Mouse (Mus musculus): Measurements from ENCODE around the gene Dnaja3.

Dnaja3 gene

DNA sequence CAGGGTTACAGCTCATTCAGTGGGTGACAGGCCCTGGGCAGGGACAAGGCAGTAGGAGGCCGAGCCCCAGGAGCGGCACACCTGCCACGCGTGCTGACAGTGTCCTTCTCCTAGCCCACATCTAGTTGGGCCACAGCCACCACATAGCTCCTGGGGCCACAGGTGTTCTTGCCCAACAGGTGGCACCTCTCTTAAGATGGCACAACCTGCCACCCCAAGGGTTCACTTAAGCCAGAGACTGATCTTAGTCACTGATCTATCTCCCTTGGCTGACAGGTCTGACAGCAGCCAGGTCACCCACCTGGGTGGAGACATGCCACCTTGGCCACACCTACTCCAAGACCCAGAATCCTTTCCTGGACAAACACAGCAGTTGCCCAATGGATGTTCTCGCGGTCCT, 3.1 kb downstream of the Dnaja3 start:
- in situ Hi-C loops (cut with MboI): no loop called here

DNA sequence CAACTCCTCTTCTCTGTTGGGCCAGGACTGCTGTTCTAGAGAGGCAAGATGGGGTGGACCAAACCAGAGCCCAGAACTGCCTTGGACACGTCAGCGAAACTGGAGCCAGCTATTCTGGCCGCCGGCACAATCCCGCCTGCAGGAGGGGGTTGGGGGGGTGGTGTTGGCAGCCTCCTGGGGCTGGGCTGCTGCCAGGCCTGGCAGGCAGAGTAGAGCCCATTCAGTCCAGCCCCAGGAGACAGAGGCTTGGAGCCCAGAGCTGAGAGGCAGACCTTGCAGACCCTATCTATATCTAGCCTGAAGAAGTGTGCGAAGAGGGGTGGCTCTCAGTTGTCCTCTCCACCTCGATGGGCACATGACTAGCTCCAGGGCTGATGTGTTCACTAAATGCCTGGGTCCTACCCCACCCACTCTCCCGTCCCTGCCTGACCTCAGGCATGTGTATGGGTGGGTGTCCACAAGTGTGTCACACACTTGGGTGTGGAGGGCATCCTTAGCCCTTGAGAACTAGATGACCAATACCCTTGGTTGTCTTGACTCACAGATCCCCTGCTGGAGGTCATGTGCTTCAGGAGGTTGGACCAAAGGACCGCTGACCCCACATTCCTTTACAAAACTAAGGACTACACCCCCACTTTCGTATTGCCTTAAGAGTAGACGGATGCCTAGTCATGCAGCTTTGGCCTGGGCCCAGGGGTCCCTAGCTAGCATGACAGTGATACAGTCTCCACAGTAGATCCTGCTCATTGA, 4.1 kb downstream of the Dnaja3 start:
- in situ Hi-C loops (cut with MboI): no loop called here

DNA sequence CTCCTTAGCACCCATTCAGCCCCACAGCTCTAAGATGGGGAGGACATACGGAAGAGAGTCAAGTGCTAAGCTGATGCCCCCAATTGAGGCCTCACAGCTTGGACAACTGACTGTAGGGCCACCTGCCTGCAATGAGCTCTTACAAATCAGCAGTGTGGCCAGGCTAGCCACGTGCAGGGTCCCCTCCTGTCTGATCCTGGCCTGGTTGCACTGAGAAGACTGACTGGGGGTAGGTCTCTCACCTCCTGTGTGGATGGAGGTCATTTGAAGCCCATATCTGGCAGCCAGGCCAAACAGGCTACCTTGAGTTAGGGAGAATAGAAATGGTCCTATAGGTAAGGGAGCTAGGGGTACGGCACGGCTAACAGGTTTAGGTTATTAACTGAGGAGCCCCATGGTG, 6.1 kb downstream of the Dnaja3 start:
- in situ Hi-C loops (cut with MboI): no loop called here

DNA sequence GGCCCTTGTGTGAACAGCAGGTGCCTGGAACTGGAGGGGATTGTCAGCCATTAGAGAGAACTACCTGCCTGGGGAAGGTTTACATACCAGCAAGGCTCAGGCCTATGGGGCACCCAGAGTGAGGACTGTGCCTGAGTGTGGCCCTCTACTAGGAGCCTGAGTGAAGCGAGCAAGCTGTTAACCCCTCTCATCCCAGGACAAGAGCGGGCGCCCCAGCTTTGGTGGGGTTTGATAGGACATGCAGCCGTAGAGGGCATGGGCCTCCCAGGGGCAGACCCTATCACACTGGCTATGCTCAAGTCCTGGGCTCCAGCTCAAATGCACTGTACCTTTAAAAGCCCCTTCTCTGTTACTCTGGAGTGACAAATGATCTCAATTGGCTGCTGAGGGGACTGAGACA, 7.0 kb downstream of the Dnaja3 start:
- in situ Hi-C loops (cut with MboI): no loop called here

DNA sequence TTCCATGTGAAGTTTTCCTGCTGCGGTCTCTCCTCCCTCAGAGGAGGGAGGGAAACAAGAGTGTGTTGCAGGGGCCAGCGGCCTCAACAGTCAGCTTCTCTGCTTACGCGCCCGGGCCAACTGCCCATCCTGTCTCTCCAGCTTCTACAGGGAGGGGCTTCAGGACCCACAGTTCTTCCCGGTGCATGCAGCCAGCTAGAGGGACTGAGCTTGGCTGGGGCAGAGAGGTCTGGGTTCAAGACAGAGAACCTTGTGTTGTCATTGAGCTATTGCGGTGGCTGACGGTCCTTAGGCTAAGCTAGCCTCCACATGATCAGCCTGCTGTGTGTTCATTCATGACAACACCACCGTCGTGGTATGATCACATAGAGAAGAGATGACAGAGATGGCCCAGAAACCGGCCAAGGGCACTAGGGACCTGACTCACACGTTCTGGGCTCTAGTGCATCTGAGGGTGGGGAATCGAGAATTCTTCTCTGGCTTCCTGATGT, 7.9 kb downstream of the Dnaja3 start:
- in situ Hi-C loops (cut with MboI): no loop called here

DNA sequence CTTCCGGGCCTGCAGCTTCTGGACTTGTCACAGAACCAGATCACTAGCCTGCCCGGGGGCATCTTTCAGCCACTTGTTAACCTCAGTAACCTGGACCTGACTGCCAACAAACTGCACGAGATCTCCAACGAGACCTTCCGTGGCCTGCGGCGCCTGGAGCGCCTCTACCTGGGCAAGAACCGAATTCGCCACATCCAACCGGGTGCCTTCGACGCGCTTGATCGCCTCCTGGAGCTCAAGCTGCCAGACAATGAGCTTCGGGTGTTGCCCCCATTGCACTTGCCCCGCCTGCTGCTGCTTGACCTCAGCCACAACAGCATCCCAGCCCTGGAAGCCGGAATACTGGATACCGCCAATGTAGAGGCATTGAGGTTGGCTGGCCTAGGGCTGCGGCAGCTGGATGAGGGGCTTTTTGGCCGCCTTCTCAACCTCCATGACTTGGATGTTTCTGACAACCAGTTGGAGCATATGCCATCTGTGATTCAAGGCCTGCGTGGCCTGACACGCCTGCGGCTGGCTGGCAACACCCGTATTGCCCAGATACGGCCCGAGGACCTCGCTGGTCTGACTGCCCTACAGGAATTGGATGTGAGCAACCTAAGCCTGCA, 8.7 kb downstream of the Dnaja3 start:
- in situ Hi-C loops (cut with MboI): no loop called here

DNA sequence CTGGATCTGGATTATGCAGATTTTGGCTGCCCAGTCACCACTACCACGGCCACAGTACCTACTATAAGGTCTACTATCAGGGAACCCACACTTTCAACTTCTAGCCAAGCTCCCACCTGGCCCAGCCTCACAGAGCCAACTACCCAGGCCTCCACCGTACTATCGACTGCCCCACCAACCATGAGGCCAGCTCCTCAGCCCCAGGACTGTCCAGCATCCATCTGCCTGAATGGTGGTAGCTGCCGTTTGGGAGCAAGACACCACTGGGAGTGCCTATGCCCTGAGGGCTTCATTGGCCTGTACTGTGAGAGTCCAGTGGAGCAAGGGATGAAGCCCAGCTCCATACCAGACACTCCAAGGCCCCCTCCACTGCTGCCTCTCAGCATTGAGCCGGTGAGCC, 9.4 kb downstream of the Dnaja3 start:
- in situ Hi-C loops (cut with MboI): no loop called here

DNA sequence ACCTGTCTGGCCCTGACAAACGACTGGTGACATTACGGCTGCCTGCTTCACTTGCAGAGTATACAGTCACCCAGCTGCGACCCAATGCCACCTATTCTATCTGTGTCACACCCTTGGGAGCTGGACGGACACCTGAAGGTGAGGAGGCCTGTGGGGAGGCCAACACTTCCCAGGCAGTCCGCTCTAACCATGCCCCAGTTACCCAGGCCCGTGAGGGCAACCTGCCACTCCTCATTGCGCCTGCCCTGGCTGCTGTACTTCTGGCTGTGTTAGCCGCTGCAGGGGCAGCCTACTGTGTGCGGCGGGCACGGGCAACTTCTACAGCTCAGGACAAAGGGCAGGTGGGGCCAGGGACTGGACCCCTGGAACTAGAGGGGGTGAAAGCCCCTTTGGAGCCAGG, 9.9 kb downstream of the Dnaja3 start:
- in situ Hi-C loops (cut with MboI): no loop called here

DNA sequence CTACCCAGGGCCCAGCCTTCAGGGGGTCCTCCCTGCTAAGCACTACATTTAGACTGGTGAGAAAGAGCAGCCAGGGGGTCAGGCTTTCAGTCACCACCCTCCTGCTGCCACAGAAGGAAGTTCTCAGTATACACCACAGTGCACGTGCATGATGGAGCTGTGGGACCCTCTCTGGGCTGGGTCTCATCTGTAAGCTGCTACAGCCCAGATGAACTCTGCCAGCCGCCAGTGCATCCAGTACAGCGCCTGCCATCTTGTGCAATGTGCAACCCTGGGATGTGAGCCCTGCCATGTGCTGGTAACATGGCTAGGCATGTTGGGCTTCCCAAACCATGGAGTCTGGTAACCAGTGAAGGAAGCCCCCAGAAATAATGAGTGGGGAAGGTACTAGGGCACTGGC, 10.4 kb downstream of the Dnaja3 start:
- in situ Hi-C loops (cut with MboI): no loop called here

DNA sequence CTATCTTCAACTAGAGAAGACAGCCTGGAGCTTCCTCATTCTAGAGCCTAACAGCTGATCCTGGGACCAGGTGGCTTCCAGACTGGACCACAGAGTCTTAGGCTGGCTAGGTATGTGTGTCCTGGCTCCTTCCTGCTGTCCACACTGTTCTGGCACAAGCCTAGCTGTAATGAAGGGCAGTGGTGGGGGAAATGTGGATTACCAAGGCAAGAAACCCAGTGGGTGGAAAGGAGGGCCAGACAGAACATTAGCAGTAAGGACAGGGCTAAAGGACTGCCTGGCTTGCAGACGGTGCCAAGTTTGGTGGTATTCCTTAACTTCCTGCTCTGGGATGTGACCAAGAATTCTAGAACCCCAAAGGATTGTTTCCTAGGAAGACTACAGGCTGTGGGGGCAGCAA, 11.3 kb downstream of the Dnaja3 start:
- in situ Hi-C loops (cut with MboI): no loop called here

DNA sequence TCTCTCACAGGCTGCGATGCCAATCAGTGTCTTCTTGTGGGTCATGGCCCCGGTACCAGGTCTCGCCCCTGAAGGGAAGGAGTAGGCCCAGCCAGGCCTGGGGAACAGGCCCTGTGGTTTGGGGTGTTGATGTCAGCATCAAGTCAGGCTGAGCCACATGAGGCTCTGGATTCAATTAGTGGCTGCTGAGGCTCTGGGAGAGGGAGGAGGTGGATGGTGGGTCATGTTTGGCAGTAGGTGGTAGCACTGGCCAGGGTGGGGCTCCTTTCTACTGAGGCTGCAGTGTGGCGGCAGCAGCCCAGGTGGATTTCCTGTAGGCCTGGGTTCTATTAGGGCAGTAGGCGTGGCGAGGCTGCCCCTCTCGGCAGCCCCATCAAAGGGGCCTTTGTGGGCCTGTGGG, 11.8 kb downstream of the Dnaja3 start:
- in situ Hi-C loops (cut with MboI): no loop called here

DNA sequence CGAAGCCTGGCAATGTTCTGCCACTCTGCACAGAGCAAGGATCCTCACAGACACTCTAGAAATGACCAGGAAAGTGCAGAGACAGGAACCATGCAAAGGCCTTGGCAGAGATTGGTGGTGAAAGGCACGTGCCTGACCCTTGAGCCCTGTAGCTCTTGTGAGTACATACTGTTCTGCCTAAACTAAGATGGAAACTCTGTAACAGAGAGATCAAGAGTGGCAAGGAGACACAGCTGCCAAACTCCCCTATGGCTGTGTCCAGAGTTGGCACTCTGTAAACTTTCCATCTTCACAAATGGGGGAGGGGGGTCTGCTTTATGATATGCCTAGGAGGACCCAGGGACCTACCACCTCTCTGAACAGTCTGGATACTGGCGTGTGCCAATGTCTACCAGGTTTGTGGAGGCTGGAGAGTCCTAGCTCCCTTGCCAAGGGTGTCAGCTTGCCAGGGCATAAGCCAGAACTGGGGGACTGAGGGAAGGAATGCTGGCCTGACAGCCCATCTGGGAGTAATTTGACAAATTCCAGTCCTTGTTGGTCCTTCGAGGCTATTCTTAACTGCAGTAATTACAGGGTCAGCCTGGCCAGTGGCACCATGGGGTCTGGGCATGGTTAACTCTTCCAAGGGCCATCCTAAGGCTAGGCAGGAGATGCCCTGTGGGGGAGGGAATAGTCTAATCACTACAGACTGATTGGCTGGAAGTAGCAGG, 13.1 kb downstream of the Dnaja3 start:
- in situ Hi-C loops (cut with MboI): no loop called here

DNA sequence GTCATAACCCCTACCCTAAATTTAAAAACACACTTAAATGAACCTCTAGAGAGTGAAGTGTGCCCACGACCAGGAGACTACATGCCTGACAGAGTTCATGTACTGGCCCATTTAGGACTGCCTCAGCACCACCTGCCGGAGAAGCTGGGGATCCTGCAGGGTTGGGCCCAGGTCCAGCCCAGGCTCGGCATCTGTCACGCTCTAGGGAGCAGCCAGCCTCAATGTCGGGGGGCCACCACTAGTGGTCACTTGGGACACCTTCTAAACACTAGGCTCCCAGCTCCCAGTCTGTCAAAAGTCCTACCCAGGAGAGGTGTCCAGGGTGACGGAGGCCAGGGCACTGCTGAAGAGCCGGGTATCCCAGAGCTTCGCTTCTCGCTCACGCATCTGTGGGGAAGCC, 14.9 kb downstream of the Dnaja3 start:
- in situ Hi-C loops (cut with MboI): no loop called here

DNA sequence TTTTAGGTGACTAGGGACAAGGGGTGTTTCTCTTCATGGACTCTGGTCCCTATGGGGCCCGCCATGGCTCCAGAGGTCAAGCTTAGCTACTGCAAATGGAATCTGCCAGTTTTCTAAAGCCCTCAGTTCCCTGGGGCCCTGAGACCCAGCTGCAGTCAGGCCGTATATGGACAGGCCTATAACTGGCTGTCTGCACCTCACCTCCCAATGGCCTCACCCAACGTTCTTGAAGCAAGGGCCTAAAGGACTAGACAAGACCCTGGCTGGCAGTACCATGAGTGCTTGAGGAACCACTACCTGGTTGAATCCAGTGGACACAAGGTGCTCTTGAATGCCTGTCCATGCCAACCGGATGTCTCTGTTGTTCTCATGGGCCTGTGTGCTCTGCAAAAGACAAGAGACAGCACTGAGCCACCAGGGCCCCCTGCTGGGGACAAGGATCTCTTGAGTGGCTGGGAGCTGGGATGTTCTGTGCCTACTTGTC, 15.5 kb downstream of the Dnaja3 start:
- in situ Hi-C loops (cut with MboI): no loop called here

DNA sequence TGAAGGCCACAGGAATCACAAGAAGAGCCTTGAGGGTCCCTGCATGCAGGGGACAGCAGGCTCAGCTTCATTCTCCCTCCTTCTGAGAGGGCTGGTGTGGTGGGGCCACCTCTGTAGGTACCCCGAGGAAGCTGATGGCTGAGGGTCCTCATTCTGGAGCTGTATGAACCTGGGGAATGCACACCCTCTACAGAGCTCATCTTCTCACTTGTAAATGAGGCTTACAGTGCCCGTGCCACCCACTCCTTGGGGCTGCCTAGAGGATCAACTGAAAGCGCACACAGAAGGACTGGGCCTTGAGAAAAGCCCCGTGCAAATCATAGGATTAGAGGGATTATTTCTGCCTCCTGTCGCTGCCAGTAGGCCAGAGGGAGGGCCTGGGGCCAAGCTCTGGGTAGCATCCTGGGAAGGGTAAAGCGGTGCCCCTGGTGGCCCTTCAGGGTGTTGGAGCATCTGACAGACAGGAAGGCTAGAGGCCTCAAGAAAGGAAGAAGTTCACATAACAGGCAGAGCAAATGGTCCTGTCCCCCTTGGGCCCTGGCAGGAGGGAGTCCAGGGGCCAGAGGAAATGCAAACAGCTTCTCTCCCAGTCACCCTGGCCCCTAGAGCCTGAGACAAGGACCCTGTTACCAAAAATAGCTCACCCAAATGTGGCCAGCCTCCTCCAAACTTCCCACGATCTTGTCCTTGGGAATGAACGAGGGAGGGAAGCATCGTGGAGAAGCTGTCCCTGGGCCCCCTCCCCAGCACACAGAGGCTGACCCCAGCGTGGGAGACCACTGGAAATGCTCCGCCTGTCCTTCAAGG, 16.2 kb downstream of the Dnaja3 start:
- in situ Hi-C loops (cut with MboI): no loop called here

DNA sequence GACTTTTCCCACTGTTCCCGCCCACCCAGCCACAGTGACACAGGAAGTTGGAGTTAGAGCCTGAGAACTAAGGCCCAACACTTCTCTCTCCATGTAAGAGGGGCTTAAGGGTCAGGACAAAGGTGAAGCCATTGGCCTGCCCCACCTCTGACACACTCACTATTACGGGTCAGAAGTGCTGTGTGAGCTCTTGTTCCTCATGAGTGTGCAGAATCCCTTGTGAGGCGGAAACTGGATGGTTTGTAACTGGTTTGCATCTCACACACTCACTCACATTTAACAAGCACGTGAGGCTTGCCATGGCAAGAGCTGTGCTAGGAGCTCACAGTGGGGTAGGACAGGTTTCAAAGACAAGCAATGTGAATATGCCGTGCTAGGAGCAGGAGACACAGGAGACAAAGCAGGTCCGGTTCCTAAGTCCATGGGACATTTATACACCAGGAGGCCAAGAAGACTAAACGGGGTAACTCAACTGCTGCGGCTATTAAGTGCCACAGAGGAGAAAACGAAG, 16.8 kb downstream of the Dnaja3 start:
- in situ Hi-C loops (cut with MboI): no loop called here

DNA sequence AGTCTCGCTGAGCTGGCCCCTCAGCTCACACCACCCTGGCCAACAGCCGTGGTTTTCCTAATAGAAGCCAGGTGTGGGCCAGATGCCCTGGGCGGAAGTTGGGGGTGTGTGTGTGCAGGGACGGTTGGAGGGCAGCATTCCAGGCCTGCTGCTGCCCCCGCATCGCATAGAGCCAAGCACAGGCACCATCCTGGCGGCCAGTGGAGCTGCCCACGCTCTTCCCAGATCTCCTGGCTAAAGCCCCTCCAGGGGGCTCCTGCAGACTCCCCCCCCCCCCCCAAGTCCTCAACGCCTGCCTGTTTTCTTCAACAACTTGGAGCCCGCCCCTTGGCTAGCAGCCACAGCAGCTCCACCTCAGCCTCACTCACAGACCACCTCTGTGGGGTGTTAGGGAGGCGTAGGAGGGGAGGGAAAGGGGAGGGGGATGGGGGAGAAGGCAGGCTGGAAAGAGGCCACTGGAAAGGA, 19.0 kb downstream of the Dnaja3 start:
- in situ Hi-C loops (cut with MboI): no loop called here

DNA sequence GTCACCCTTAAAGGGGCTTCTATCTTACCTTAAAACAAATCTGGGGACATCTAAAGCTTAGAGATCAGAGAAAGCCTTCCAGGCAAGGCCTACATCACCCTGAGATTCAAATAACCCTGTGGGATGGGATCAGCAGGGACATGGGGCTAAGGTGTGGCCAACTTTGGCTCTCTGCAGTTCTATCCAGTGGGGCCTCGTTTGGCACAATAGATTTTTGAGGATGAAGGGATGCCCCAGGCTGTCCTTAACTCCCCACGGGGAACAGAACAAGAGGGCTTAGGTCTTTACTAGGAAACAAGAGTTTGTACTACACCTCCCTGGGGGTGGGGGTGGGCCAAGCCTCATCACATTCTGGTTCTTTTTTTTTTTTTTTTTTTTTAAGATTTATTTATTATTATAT, 19.5 kb downstream of the Dnaja3 start:
- in situ Hi-C loops (cut with MboI): no loop called here

DNA sequence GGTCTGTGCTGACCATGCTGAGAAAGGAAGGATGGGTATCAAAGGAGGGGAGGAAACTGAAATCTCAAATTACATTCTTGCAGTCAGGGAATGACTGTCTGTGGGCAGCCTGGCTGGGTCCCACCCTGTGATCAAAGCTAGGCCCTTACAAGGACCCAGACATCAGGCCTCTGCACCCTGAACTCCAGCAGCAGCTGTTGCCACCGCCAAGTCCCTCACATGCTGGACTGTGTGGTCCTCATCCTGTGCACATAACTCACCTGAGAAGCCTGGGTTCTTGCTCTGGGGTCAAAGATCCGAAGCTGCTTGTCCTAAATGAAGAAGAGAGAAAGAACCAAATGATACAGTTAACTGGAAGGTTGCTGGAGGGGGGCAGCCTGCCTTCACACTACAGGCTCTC, 21.8 kb downstream of the Dnaja3 start:
- in situ Hi-C loops (cut with MboI): no loop called here

DNA sequence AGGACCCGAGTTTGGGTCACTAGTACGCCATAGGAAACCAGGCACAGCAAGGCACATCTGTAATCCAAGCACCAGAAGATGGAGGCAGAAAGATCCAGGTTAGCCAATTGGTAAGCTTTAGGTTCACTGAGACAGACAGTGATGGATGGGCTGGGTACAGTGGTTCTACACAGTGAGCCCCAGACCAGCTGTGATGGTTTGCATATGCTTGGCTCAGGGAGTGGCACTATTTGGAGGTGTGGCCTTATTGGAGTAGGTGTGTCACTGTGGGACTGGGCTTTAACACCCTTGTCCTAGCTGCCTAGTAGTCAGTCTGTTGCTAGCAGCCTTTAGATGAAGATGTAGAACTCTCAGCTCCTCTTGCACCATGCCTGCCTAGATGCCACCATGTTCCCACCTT, 24.0 kb downstream of the Dnaja3 start:
- in situ Hi-C loops (cut with MboI): no loop called here

DNA sequence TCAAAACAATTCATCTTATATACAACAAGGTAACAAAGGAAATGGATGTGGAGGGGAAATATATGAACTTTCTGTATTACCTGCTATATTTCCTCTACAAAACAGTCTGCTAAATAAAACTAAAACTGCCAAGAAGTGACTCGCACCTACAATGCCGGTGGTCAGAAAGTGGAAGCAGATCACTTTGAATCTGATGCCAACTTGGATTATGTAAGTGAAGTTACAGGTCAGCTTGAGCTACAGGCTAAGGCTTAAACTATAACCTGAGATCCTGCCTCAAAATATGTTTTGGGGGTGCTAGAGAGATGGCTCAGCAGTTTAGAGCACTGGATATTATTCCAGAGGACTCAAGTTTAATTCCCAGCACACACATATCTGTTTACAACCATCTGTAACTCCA, 25.9 kb downstream of the Dnaja3 start:
- in situ Hi-C loops (cut with MboI): no loop called here

Measured in mature B cell (primary cell).